Mouse (Mus musculus) bone marrow, adult 2 months (tissue): Measurements from ENCODE around the gene Dytn. TPM values are rescaled to one million over a fixed set of nuclear protein-coding genes. Genes with fewer than 3 reads are reported as not detected.

ENCODE experiments used
- H3K27ac ChIP-seq: fragments of 200-500 bp; 2 replicates; pipeline ENCODE4 v1.5.1; 2012; ENCODE audit warnings: low read depth, mild to moderate bottlenecking, control low read depth, inconsistent platforms, low read length; ENCODE audit not compliant: control insufficient read depth, poor library complexity, insufficient read depth
- H3K4me1 ChIP-seq: fragments of 200-500 bp; 2 replicates; pipeline ENCODE4 v1.6.1; 2011; ENCODE audit warnings: low read length; ENCODE audit not compliant: control insufficient read depth, insufficient read depth
- H3K4me3 ChIP-seq: fragments of 200-500 bp; replicated peaks from 2 replicates; pipeline ENCODE3; 2011; ENCODE audit warnings: mild to moderate bottlenecking, low read depth, low read length, control low read depth; ENCODE audit not compliant: control insufficient read depth
- CTCF ChIP-seq: fragments of 200-500 bp; IDR thresholded peaks from 2 replicates; pipeline ENCODE4 v1.5.1; 2011; ENCODE audit warnings: low read length, control low read depth; ENCODE audit not compliant: control insufficient read depth, insufficient read depth
- POLR2A ChIP-seq: fragments of 200-500 bp; IDR thresholded peaks from 2 replicates; pipeline ENCODE4 v1.6.1; 2011; ENCODE audit warnings: low read depth, mild to moderate bottlenecking, control low read depth, low read length, borderline replicate concordance; ENCODE audit not compliant: control insufficient read depth
- WGBS: fragments of 180-500 bp; shearing (Covaris S2); methylation state at CpG from one replicate; pipeline ENCODE4 v1.1.7; 2018; 5-methylcytosine and 5-hydroxymethylcytosine counted together
- polyA plus RNA-seq: library from polyadenylated mRNA; stranded (reverse); fragments of >200 nt; gene quantifications from 2 replicates; pipeline ENCODE4 v1.2.4, GENCODE M21; 2011; ENCODE audit warnings: low replicate concordance; ENCODE audit not compliant: missing spikeins, insufficient read depth, insufficient read length

Dytn gene
- polyA plus RNA-seq, 1 experiment = not detected

- no peak for TF ChIP-seq POLR2A
- no peak for TF ChIP-seq CTCF
- Histone ChIP-seq H3K27ac (no peak within 1 kb of the TSS), H3K4me1 (no peaks in the 10 kb centered on the region), H3K4me3 (no peak within 1 kb of the TSS)
- 67% methylated on average over 3 of the region's 3 CpGs for WGBS
Measured at GRCm38 (mm10) chr1:63615668-63616067, 71.1 kb downstream of the Dytn start, which contains the start of gene Gm39653. Gm39653 (plus strand) TSS chr1:63615968.

- no peaks in the 10 kb centered on the region for H3K4me1 ChIP-seq
- no peak overlapping the region for H3K4me3 ChIP-seq
- H3K27ac ChIP-seq = no peak overlapping the region
- WGBS = 4% methylated on average over 11 of the region's 11 CpGs
- TF ChIP-seq CTCF (no peak), POLR2A (no peak)
Measured at GRCm38 (mm10) chr1:63614594-63614993, 72.1 kb downstream of the Dytn start.

GRCm38 (mm10) chr1:63609613-63610012 is 77.1 kb downstream of the Dytn start:
- Histone ChIP-seq H3K4me1 (no peaks in the 10 kb centered on the region), H3K4me3 (no peak overlapping the region), H3K27ac (no peak overlapping the region)
- TF ChIP-seq CTCF (no peak), POLR2A (no peak)
- WGBS = 78% methylated on average over 4 of the region's 4 CpGs

- H3K4me3 ChIP-seq = no peak overlapping the region
- H3K4me1 ChIP-seq = no peaks in the 10 kb centered on the region
- H3K27ac ChIP-seq = no peak overlapping the region
- TF ChIP-seq CTCF (no peak), POLR2A (no peak)
- 40% methylated on average over 3 of the region's 3 CpGs for WGBS
Measured at GRCm38 (mm10) chr1:63603870-63604500, 82.7 kb downstream of the Dytn start.

GRCm38 (mm10) chr1:63586869-63587268 is 99.9 kb downstream of the Dytn start:
- Histone ChIP-seq H3K4me1 (no peaks in the 10 kb centered on the region), H3K27ac (no peak overlapping the region), H3K4me3 (no peak overlapping the region)
- no peak for TF ChIP-seq CTCF
- no peak for TF ChIP-seq POLR2A
- WGBS = 77% methylated on average over 7 of the region's 7 CpGs

- Histone ChIP-seq H3K4me1 (no peaks in the 10 kb centered on the region), H3K4me3 (no peak overlapping the region), H3K27ac (no peak overlapping the region)
- TF ChIP-seq CTCF = no peak
- no peak for TF ChIP-seq POLR2A
- 82% methylated on average over 8 of the region's 8 CpGs for WGBS
Measured at GRCm38 (mm10) chr1:63579153-63579552, 107.6 kb downstream of the Dytn start.

GRCm38 (mm10) chr1:63576803-63577202 is 109.9 kb downstream of the Dytn start:
- no peaks in the 10 kb centered on the region for H3K4me1 ChIP-seq
- TF ChIP-seq CTCF (no peak), POLR2A (no peak)
- H3K4me3 ChIP-seq = no peak overlapping the region
- 78% methylated on average over 5 of the region's 5 CpGs for WGBS
- no peak overlapping the region for H3K27ac ChIP-seq

- H3K4me1 ChIP-seq = no peaks in the 10 kb centered on the region
- 78% methylated on average over 12 of the region's 12 CpGs for WGBS
- TF ChIP-seq CTCF (no peak), POLR2A (no peak)
- no peak overlapping the region for H3K4me3 ChIP-seq
- no peak overlapping the region for H3K27ac ChIP-seq
Measured at GRCm38 (mm10) chr1:63573864-63574611, 112.7 kb downstream of the Dytn start.

- Histone ChIP-seq H3K27ac (no peak overlapping the region), H3K4me3 (no peak overlapping the region), H3K4me1 (no peaks in the 10 kb centered on the region)
- WGBS = 69% methylated on average over 6 of the region's 6 CpGs
- no peak for TF ChIP-seq CTCF
- no peak for TF ChIP-seq POLR2A
Measured at GRCm38 (mm10) chr1:63573432-63573831, 113.3 kb downstream of the Dytn start.

Other genes starting within 250 kb of the Dytn start
- 0.40 and 1.4 TPM in 2 replicates for gene Adam23, start 241.0 kb downstream of the Dytn start, polyA plus RNA-seq
- gene Gm39653, start 71.0 kb downstream of the Dytn start, polyA plus RNA-seq = not detected in 2 replicates
- not detected in 2 replicates for gene Mdh1b, start 43.4 kb upstream of the Dytn start, polyA plus RNA-seq
- 16.2 and 25.6 TPM in 2 replicates for gene Fastkd2, start 43.7 kb upstream of the Dytn start, polyA plus RNA-seq
- gene 4933402D24Rik, start 82.3 kb upstream of the Dytn start, polyA plus RNA-seq = not detected in 2 replicates